Mouse (Mus musculus) liver, adult 2 months (tissue): Measurements from ENCODE around the gene Olfr576. TPM values are rescaled to one million over a fixed set of nuclear protein-coding genes. Genes with fewer than 3 reads are reported as not detected.

ENCODE experiments used
- DNase-seq: peaks from one replicate; pipeline ENCODE4 v3.0.0-alpha.2; 2011; ENCODE audit warnings: low read depth, low spot score; ENCODE audit errors: extremely low read depth
- H3K27ac ChIP-seq: fragments of 200-500 bp; replicated peaks from 2 replicates; pipeline ENCODE4 v1.5.1; 2012; ENCODE audit warnings: low read depth, mild to moderate bottlenecking, control low read depth, inconsistent platforms, low read length; ENCODE audit not compliant: insufficient read depth
- H3K27me3 ChIP-seq: fragments of 200-500 bp; 2 replicates; pipeline ENCODE4 v1.6.1; 2012; ENCODE audit warnings: mild to moderate bottlenecking, moderate library complexity, low read length, inconsistent platforms; ENCODE audit not compliant: control insufficient read depth, insufficient read depth
- H3K36me3 ChIP-seq: fragments of 200-500 bp; 2 replicates; pipeline ENCODE4 v1.6.1; 2012; ENCODE audit warnings: low read length, inconsistent platforms; ENCODE audit not compliant: control insufficient read depth, insufficient read depth
- H3K4me1 ChIP-seq: fragments of 200-500 bp; 2 replicates; pipeline ENCODE4 v1.6.1; 2011; ENCODE audit warnings: low read length; ENCODE audit not compliant: control insufficient read depth, insufficient read depth
- H3K4me3 ChIP-seq: fragments of 200-500 bp; 2 replicates; pipeline ENCODE4 v1.5.1; 2011; ENCODE audit warnings: low read depth, mild to moderate bottlenecking, control low read depth, low read length, moderate library complexity; ENCODE audit not compliant: insufficient read depth
- H3K79me2 ChIP-seq: fragments of 200-500 bp; 2 replicates; pipeline ENCODE4 v1.6.1; 2012; ENCODE audit warnings: inconsistent platforms, mild to moderate bottlenecking, low read length, moderate library complexity; ENCODE audit not compliant: control insufficient read depth, insufficient read depth
- H3K9ac ChIP-seq: fragments of 200-500 bp; 2 replicates; pipeline ENCODE4 v1.6.1; 2012; ENCODE audit warnings: low read depth, mild to moderate bottlenecking, control low read depth, inconsistent platforms, low read length
- CTCF ChIP-seq: fragments of 200-500 bp; IDR thresholded peaks from 2 replicates; pipeline ENCODE4 v1.5.1; 2011; ENCODE audit warnings: low read depth, low read length, control low read depth
- POLR2A ChIP-seq: fragments of 200-500 bp; IDR thresholded peaks from 2 replicates; pipeline ENCODE4 v1.6.1; 2011; ENCODE audit warnings: low read length, control low read depth; ENCODE audit not compliant: insufficient read depth; ENCODE audit errors: extremely low read depth
- whole genome bisulfite sequencing: fragments of 180-500 bp; shearing (Covaris S2); methylation state at CpG from one replicate; pipeline ENCODE4 v1.1.7; 2018; 5-methylcytosine and 5-hydroxymethylcytosine counted together
- polyA plus RNA-seq: library from polyadenylated mRNA; depleted of rRNA; stranded (reverse); fragments of >200 nt; gene quantifications from 2 replicates; pipeline ENCODE4 v1.2.3, GENCODE M21; 2012
- total RNA-seq: library from RNA; depleted of rRNA; stranded (reverse); fragments of >200 nt; gene quantifications from 2 replicates; pipeline ENCODE4 v1.2.3, GENCODE M21; 2014

The Olfr576 gene
- total and polyA plus RNA-seq, 2 experiments: not detected

GRCm38 (mm10) chr7:102927105-102927504 lies 35.4 kb upstream of the Olfr576 start:
- Histone ChIP-seq H3K9ac (no peak overlapping the region), H3K27me3 (no peaks in the 10 kb centered on the region), H3K4me1 (no peaks in the 10 kb centered on the region), H3K79me2 (no peaks in the 10 kb centered on the region), H3K4me3 (no peak overlapping the region), H3K27ac (no peak overlapping the region), H3K36me3 (no peaks in the 10 kb centered on the region)
- no peak for DNase-seq
- TF ChIP-seq CTCF: no peak
- TF ChIP-seq POLR2A: no peak
- WGBS: 68% methylated on average over 3 of the region's 3 CpGs

GRCm38 (mm10) chr7:102942475-102942874 lies 20.0 kb upstream of the Olfr576 start, which contains the start of gene Olfr573-ps1:
Gene Olfr573-ps1 (minus strand): TSS chr7:102942575.
- H3K4me3 ChIP-seq: no peak within 1 kb of the TSS
- DNase-seq: no peak
- no peaks in the 10 kb centered on the region for H3K36me3 ChIP-seq
- no peak within 1 kb of the TSS for H3K27ac ChIP-seq
- TF ChIP-seq CTCF: no peak
- no peak for TF ChIP-seq POLR2A
- no peaks in the 10 kb centered on the region for H3K27me3 ChIP-seq
- 79% methylated on average over 2 of the region's 2 CpGs for WGBS
- H3K9ac ChIP-seq: no peak within 1 kb of the TSS
- H3K79me2 ChIP-seq: no peaks in the 10 kb centered on the region
- no peaks in the 10 kb centered on the region for H3K4me1 ChIP-seq

- no peaks in the 10 kb centered on the region for H3K4me1 ChIP-seq
- no peaks in the 10 kb centered on the region for H3K27me3 ChIP-seq
- no peak overlapping the region for H3K27ac ChIP-seq
- no peak overlapping the region for H3K9ac ChIP-seq
- no peak overlapping the region for H3K4me3 ChIP-seq
- 82% methylated on average over 1 of the region's 1 CpGs for WGBS
- no peak for TF ChIP-seq CTCF
- H3K36me3 ChIP-seq: no peaks in the 10 kb centered on the region
- no peaks in the 10 kb centered on the region for H3K79me2 ChIP-seq
- no peak for DNase-seq
Measured at GRCm38 (mm10) chr7:102943417-102943816, 19.0 kb upstream of the Olfr576 start.

- Histone ChIP-seq H3K27me3 (no peaks in the 10 kb centered on the region), H3K36me3 (no peaks in the 10 kb centered on the region), H3K79me2 (no peaks in the 10 kb centered on the region), H3K4me3 (no peak within 1 kb of the TSS), H3K4me1 (no peaks in the 10 kb centered on the region), H3K27ac (no peak within 1 kb of the TSS), H3K9ac (no peak within 1 kb of the TSS)
- TF ChIP-seq POLR2A: no peak
- TF ChIP-seq CTCF: no peak
- WGBS: 96% methylated on average over 1 of the region's 1 CpGs
- DNase-seq: no peak
Measured at GRCm38 (mm10) chr7:102948167-102948566, 14.3 kb upstream of the Olfr576 start, which contains the start of gene Olfr574. Gene Olfr574 (plus strand): TSS chr7:102948467.

GRCm38 (mm10) chr7:102950732-102951131 lies 11.7 kb upstream of the Olfr576 start:
- no peak for DNase-seq
- no peak overlapping the region for H3K4me3 ChIP-seq
- H3K27ac ChIP-seq: no peak overlapping the region
- H3K27me3 ChIP-seq: no peaks in the 10 kb centered on the region
- H3K36me3 ChIP-seq: no peaks in the 10 kb centered on the region
- no peaks in the 10 kb centered on the region for H3K79me2 ChIP-seq
- TF ChIP-seq POLR2A (no peak), CTCF (no peak)
- 29% methylated on average over 1 of the region's 1 CpGs for WGBS
- no peaks in the 10 kb centered on the region for H3K4me1 ChIP-seq
- no peak overlapping the region for H3K9ac ChIP-seq

GRCm38 (mm10) chr7:102958137-102958536 lies 4.3 kb upstream of the Olfr576 start:
- no peaks in the 10 kb centered on the region for H3K4me1 ChIP-seq
- WGBS: 77% methylated on average over 3 of the region's 3 CpGs
- no peaks in the 10 kb centered on the region for H3K36me3 ChIP-seq

More at GRCm38 (mm10) chr7:102958137-102958536, 4.3 kb upstream of the Olfr576 start:
- no peaks in the 10 kb centered on the region for H3K27me3 ChIP-seq
- no peak overlapping the region for H3K4me3 ChIP-seq
- H3K27ac ChIP-seq: no peak overlapping the region
- H3K79me2 ChIP-seq: no peaks in the 10 kb centered on the region
- no peak overlapping the region for H3K9ac ChIP-seq
- TF ChIP-seq CTCF (no peak), POLR2A (no peak)
- DNase-seq: no peak
